Mouse (Mus musculus): ENCODE measurements around the gene Agpat1. TPM values are rescaled to one million over a fixed set of nuclear protein-coding genes. Genes with fewer than 3 reads are reported as not detected.

Gene Agpat1
- polyA plus RNA-seq, 1 experiment from 2014 or later: 55.6 TPM

GRCm38 (mm10) chr17:34591029-34591993 lies 12.8 kb upstream of the Agpat1 start, which contains the start of gene Pbx2:
Pbx2 (plus strand) TSS chr17:34591266.
- Histone ChIP-seq H3K9ac (ENCODE audit: low read depth, low read length) (peak within 1 kb of the TSS; percentile 78), H3K36me3 (ENCODE audit: control insufficient read depth, insufficient read depth) (peaks cover 22% of the 10 kb centered on the region; the same call in 1 of the 2 replicates), H3K27me3 (replicated peaks; ENCODE audit: control insufficient read depth, insufficient read depth, low read length) (no peaks in the 10 kb centered on the region), H3K9me3 (ENCODE audit: control insufficient read depth) (no peaks in the 10 kb centered on the region), H3K27ac (ENCODE audit: low read depth, low read length) (peak within 1 kb of the TSS; percentile 87), H3K4me2 (replicated peaks; ENCODE audit: low read depth) (peak within 1 kb of the TSS; percentile 99), H3K4me1 (replicated peaks; ENCODE audit: control insufficient read depth, insufficient read depth, low read length) (peaks cover 8% of the 10 kb centered on the region; the same call in 1 of the 2 replicates), H3K4me3 (ENCODE audit: low read depth, low read length) (peak within 1 kb of the TSS; percentile 69)
- TF ChIP-seq CTCF (IDR thresholded peaks at IDR 0.05; ENCODE audit: low read depth): no peak
- WGBS: 10% methylated on average over 21 of the region's 21 CpGs
- ATAC-seq: no peak

GRCm38 (mm10) chr17:34591994-34592375 lies 12.1 kb upstream of the Agpat1 start:
- H3K4me3 ChIP-seq (ENCODE audit: low read depth, low read length): peak overlapping the region; percentile 69
- peaks cover 8% of the 10 kb centered on the region; the same call in 1 of the 2 replicates for H3K4me1 ChIP-seq (replicated peaks; ENCODE audit: control insufficient read depth, insufficient read depth, low read length)
- H3K9me3 ChIP-seq (ENCODE audit: control insufficient read depth): no peaks in the 10 kb centered on the region
- no peaks in the 10 kb centered on the region for H3K27me3 ChIP-seq (replicated peaks; ENCODE audit: control insufficient read depth, insufficient read depth, low read length)
- H3K9ac ChIP-seq (ENCODE audit: low read depth, low read length): peak overlapping the region; percentile 78
- peak; percentile 43 for ATAC-seq
- 1% methylated on average over 21 of the region's 35 CpGs for WGBS
- TF ChIP-seq CTCF (IDR thresholded peaks at IDR 0.05; ENCODE audit: low read depth): no peak
- H3K27ac ChIP-seq (ENCODE audit: low read depth, low read length): peak overlapping the region; percentile 87
- H3K36me3 ChIP-seq (ENCODE audit: control insufficient read depth, insufficient read depth): peaks cover 25% of the 10 kb centered on the region; the same call in 1 of the 2 replicates
- H3K4me2 ChIP-seq (replicated peaks; ENCODE audit: low read depth): peak overlapping the region; percentile 99

- Histone ChIP-seq H3K9me3 (ENCODE audit: control insufficient read depth) (no peaks in the 10 kb centered on the region), H3K27me3 (replicated peaks; ENCODE audit: control insufficient read depth, insufficient read depth, low read length) (no peaks in the 10 kb centered on the region), H3K4me1 (replicated peaks; ENCODE audit: control insufficient read depth, insufficient read depth, low read length) (peaks cover 8% of the 10 kb centered on the region; the same call in 1 of the 2 replicates), H3K4me2 (replicated peaks; ENCODE audit: low read depth) (peak overlapping the region; percentile 99), H3K9ac (ENCODE audit: low read depth, low read length) (peak overlapping the region; percentile 78), H3K4me3 (ENCODE audit: low read depth, low read length) (peak overlapping the region; percentile 69), H3K36me3 (ENCODE audit: control insufficient read depth, insufficient read depth) (peaks cover 25% of the 10 kb centered on the region; the same call in 1 of the 2 replicates), H3K27ac (ENCODE audit: low read depth, low read length) (peak overlapping the region; percentile 87)
- peak; percentile 21; the same call in 1 of the 2 replicates for ATAC-seq
- WGBS: 2% methylated on average over 26 of the region's 32 CpGs
- no peak for TF ChIP-seq CTCF (IDR thresholded peaks at IDR 0.05; ENCODE audit: low read depth)
Observed at GRCm38 (mm10) chr17:34592581-34593549, 11.2 kb upstream of the Agpat1 start.

GRCm38 (mm10) chr17:34593752-34594525 lies 10.1 kb upstream of the Agpat1 start:
- Histone ChIP-seq H3K27me3 (replicated peaks; ENCODE audit: control insufficient read depth, insufficient read depth, low read length) (no peaks in the 10 kb centered on the region), H3K36me3 (ENCODE audit: control insufficient read depth, insufficient read depth) (peaks cover 25% of the 10 kb centered on the region; the same call in 1 of the 2 replicates), H3K9ac (ENCODE audit: low read depth, low read length) (0 out of 2 replicates have a peak overlapping the region, but pooled peaks have one; percentile 13), H3K4me1 (replicated peaks; ENCODE audit: control insufficient read depth, insufficient read depth, low read length) (0 out of 2 replicates have a peak, but pooled peaks cover 5% of the 10 kb centered on the region), H3K4me3 (ENCODE audit: low read depth, low read length) (peak overlapping the region; percentile 69), H3K9me3 (ENCODE audit: control insufficient read depth) (no peaks in the 10 kb centered on the region), H3K27ac (ENCODE audit: low read depth, low read length) (no peak overlapping the region), H3K4me2 (replicated peaks; ENCODE audit: low read depth) (peak overlapping the region; percentile 99)
- 44% methylated on average over 33 of the region's 34 CpGs for WGBS
- no peak for ATAC-seq
- peak; percentile 48 for TF ChIP-seq CTCF (IDR thresholded peaks at IDR 0.05; ENCODE audit: low read depth)

GRCm38 (mm10) chr17:34596098-34596497 lies 8.0 kb upstream of the Agpat1 start:
- Histone ChIP-seq H3K36me3 (ENCODE audit: control insufficient read depth, insufficient read depth) (peaks cover 38% of the 10 kb centered on the region; the same call in 1 of the 2 replicates), H3K4me2 (replicated peaks; ENCODE audit: low read depth) (no peak overlapping the region), H3K27ac (ENCODE audit: low read depth, low read length) (no peak overlapping the region), H3K9me3 (ENCODE audit: control insufficient read depth) (no peaks in the 10 kb centered on the region), H3K27me3 (replicated peaks; ENCODE audit: control insufficient read depth, insufficient read depth, low read length) (no peaks in the 10 kb centered on the region), H3K4me1 (replicated peaks; ENCODE audit: control insufficient read depth, insufficient read depth, low read length) (peaks cover 2% of the 10 kb centered on the region; the same call in 1 of the 2 replicates), H3K9ac (ENCODE audit: low read depth, low read length) (no peak overlapping the region), H3K4me3 (ENCODE audit: low read depth, low read length) (no peak overlapping the region)
- ATAC-seq: no peak
- no peak for TF ChIP-seq CTCF (IDR thresholded peaks at IDR 0.05; ENCODE audit: low read depth)
- 50% methylated on average over 8 of the region's 8 CpGs for WGBS
